Mouse (Mus musculus) neural tube, embryonic 13.5 days (tissue): ENCODE measurements around the gene Nos3. TPM values are rescaled to one million over a fixed set of nuclear protein-coding genes. Genes with fewer than 3 reads are reported as not detected.

Source experiments
- ATAC-seq: fragments of 200-750 bp; cut with Nextera tagmentation; 2 replicates; pipeline ENCODE4 v1.8.0; 2017; ENCODE audit warnings: low read depth, mild to moderate bottlenecking, moderate TSS enrichment, moderate library complexity
- H3K27ac ChIP-seq: fragments of 300-500 bp; sonication (generic); replicated peaks from 2 replicates; pipeline ENCODE4 v1.5.1; 2015; ENCODE audit warnings: moderate library complexity, mild to moderate bottlenecking, inconsistent platforms
- H3K27me3 ChIP-seq: fragments of 300-500 bp; sonication (generic); 2 replicates; pipeline ENCODE4 v1.6.1; 2015; ENCODE audit warnings: mild to moderate bottlenecking, inconsistent platforms
- H3K36me3 ChIP-seq: fragments of 300-500 bp; sonication (generic); 2 replicates; pipeline ENCODE4 v1.6.1; 2015; ENCODE audit warnings: mild to moderate bottlenecking, inconsistent platforms
- H3K4me1 ChIP-seq: fragments of 300-500 bp; sonication (generic); replicated peaks from 2 replicates; pipeline ENCODE4 v1.6.1; 2015; ENCODE audit warnings: inconsistent platforms
- H3K4me2 ChIP-seq: fragments of 300-500 bp; sonication (generic); 2 replicates; pipeline ENCODE4 v1.6.1; 2015; ENCODE audit warnings: inconsistent platforms, mild to moderate bottlenecking, moderate library complexity
- H3K4me3 ChIP-seq: fragments of 300-500 bp; sonication (generic); 2 replicates; pipeline ENCODE4 v1.5.1; 2015; ENCODE audit warnings: mild to moderate bottlenecking, inconsistent platforms
- H3K9ac ChIP-seq: fragments of 300-500 bp; sonication (generic); 2 replicates; pipeline ENCODE4 v1.6.1; 2015; ENCODE audit warnings: moderate library complexity, mild to moderate bottlenecking, inconsistent platforms
- H3K9me3 ChIP-seq: fragments of 300-500 bp; sonication (generic); 2 replicates; pipeline ENCODE4 v1.6.1; 2016; ENCODE audit warnings: inconsistent platforms
- whole genome bisulfite sequencing: fragments of 180-500 bp; shearing (Covaris S2); methylation state at CpG from one replicate; pipeline ENCODE4 v1.1.7; 2015; 5-methylcytosine and 5-hydroxymethylcytosine counted together
- polyA plus RNA-seq: library from polyadenylated mRNA; unstranded; fragments of >200 nt; fragmentation: Nextera tagmentation; extraction: Ambion mirVana; gene quantifications from 2 replicates; pipeline ENCODE4 v1.2.1, GENCODE M21; 2015

Nos3 gene
- polyA plus RNA-seq, 1 experiment from 2014 or later = 9.3 TPM

DNA sequence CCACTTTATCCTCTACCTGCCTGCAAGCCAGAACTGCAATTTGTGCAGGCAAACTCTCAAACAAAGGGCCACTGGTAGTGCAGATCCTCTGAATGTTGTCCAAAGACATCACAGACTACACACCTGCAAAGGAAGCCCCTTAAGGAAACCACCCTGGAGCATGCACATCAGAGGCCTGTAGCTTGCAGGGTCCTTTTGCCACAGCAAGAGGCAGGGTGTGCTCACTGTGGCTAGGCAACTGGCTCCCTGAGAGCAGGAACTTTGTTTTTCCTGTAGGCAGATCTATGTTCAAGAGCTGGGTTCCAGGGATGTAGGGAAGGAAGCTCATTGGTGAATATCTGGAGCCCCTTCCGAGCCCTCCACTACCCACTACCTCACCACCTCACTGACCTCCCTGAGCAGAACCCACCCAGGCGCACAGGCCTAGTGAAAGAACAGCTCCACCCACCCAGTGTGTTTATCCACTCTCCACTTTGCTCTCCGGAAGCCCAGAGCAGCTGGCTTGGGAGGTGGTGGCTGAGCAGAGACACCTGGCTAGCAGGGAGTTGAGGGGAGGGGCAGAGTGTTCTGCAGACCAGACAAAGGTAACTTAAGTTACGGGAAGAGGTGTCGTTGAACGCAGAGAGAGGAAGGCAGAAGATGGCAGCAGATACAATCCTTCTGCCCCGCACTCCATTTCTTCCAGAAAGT, 17.3 kb upstream of the Nos3 start:
- peaks cover 17% of the 10 kb centered on the region for H3K27me3 ChIP-seq
- H3K9me3 ChIP-seq = no peaks in the 10 kb centered on the region
- no peak for ATAC-seq
- peak overlapping the region; percentile 48; the same call in 1 of the 2 replicates for H3K4me3 ChIP-seq
- peak overlapping the region; percentile 77; the same call in 1 of the 2 replicates for H3K9ac ChIP-seq
- H3K4me1 ChIP-seq = peaks cover 74% of the 10 kb centered on the region
- H3K36me3 ChIP-seq = peaks cover 8% of the 10 kb centered on the region; the same call in 1 of the 2 replicates
- H3K27ac ChIP-seq = no peak overlapping the region
- WGBS = 64% methylated on average over 7 of the region's 7 CpGs
- peak overlapping the region; percentile 98 for H3K4me2 ChIP-seq

DNA sequence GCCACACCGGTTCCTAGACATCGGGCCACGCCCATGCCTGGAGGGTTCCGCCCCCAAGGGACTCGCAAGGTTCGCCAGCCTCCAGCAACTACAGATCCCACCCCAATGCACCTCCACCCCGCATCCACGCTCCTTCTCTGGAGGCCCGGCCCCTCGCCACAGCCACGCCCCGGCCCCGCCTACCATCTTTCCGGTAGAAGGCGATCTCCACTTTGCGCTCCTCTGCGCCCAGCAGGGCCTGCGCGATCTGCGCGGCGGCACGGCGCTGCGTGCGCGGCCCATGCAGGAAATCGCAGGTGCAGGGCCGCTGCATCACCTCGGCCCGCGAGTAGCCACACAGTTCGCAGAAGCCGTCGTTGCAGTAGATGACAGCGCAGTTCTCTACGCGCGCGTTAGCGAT, 16.5 kb upstream of the Nos3 start:
- Histone ChIP-seq H3K9ac (peak overlapping the region; percentile 77), H3K4me1 (peaks cover 78% of the 10 kb centered on the region), H3K36me3 (peaks cover 8% of the 10 kb centered on the region; the same call in 1 of the 2 replicates), H3K4me2 (peak overlapping the region; percentile 98), H3K4me3 (peak overlapping the region; percentile 48), H3K27me3 (peaks cover 17% of the 10 kb centered on the region), H3K9me3 (no peaks in the 10 kb centered on the region), H3K27ac (peak overlapping the region; percentile 70)
- ATAC-seq = peak; percentile 12; the same call in 1 of the 2 replicates
- under 1% methylated on average over 40 of the region's 41 CpGs for WGBS

DNA sequence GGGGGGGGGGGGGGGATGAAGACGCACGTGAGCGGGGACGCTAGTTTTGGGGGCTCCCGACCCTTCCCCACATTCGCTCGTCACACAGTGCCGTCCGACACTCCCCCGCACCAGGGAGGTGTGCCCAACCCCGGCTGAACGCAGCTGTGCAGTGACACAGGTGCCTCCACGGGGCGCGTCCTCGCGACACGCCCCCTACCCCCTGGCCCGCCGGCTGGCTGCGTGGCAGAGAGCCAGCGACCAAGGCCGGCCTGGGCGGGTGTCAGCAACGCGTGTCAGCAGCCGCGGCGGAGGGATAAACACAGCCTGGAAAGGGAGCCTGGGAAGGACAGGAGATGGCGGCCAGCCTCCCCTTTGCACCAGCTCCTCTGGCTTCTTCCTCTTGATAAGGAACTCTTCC, 16.1 kb upstream of the Nos3 start:
- H3K9ac ChIP-seq = peak overlapping the region; percentile 77
- H3K36me3 ChIP-seq = peaks cover 8% of the 10 kb centered on the region; the same call in 1 of the 2 replicates
- H3K4me2 ChIP-seq = peak overlapping the region; percentile 98
- no peaks in the 10 kb centered on the region for H3K9me3 ChIP-seq
- peak overlapping the region; percentile 70 for H3K27ac ChIP-seq
- under 1% methylated on average over 30 of the region's 30 CpGs for WGBS
- H3K4me3 ChIP-seq = peak overlapping the region; percentile 48
- H3K4me1 ChIP-seq = peaks cover 78% of the 10 kb centered on the region
- H3K27me3 ChIP-seq = peaks cover 17% of the 10 kb centered on the region
- ATAC-seq = no peak

DNA sequence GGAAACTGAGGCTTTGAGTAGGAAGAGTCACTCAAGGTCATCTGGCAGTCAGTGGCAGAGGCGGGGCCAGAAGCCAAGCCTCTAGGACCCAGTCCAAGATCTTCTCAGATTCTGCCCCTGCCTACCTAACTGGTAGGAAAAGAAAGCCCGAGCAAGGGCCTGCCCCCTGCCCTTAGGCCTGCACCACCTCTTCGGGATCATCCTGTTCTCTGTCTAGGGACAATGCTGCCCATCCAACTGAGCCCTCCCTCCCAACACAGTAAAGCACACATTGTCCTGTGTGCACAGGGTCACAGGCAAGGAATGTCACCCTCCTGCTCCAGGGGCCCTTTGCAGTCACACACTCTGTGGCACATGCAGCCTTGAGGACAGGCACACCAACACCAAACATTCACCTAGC, 14.5 kb upstream of the Nos3 start:
- Histone ChIP-seq H3K27ac (no peak overlapping the region), H3K9me3 (no peaks in the 10 kb centered on the region), H3K4me1 (peaks cover 75% of the 10 kb centered on the region), H3K9ac (peak overlapping the region; percentile 91), H3K4me3 (peak overlapping the region; percentile 75), H3K27me3 (peaks cover 17% of the 10 kb centered on the region), H3K4me2 (peak overlapping the region; percentile 98), H3K36me3 (peaks cover 8% of the 10 kb centered on the region; the same call in 1 of the 2 replicates)
- no peak for ATAC-seq
- WGBS = 43% methylated on average over 3 of the region's 3 CpGs

DNA sequence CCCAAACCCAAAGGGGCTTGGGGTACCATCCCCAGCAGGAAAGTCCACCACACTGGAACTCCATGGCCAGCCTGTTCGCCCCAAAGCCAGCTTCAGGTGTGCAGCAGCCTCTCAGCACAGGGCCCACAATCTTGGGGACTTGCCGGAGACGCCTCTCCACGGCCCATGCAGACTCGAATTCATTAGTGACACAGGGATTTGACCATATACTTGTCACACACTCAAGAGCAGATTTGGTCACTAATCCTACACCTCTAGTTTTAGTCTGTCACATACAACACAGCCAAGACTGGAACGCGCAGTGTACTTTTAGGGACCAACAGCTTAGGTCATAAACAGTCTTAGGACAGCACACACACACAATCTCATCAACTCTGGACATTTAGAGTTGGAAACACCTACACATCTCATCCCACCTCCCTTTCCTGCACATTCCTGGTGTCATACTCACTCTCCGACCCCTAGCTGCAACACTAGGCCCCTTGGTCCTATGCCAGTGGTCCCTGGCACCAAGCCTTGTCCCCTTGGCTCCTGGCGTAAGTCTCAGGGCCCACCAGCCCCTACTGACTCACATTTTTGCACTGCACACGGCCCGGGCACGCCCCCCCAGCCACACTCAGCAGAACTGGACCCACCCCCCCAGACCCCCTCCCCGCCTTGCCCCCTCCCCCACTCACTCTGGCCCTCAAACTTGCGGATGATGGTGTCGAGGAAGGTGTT, 13.9 kb upstream of the Nos3 start:
- Histone ChIP-seq H3K9ac (peak overlapping the region; percentile 91), H3K4me2 (peak overlapping the region; percentile 98), H3K4me3 (peak overlapping the region; percentile 75), H3K27me3 (peaks cover 17% of the 10 kb centered on the region), H3K27ac (peak overlapping the region; percentile 99), H3K4me1 (peaks cover 70% of the 10 kb centered on the region), H3K36me3 (peaks cover 4% of the 10 kb centered on the region; the same call in 1 of the 2 replicates), H3K9me3 (no peaks in the 10 kb centered on the region)
- ATAC-seq = no peak
- 35% methylated on average over 15 of the region's 15 CpGs for WGBS

DNA sequence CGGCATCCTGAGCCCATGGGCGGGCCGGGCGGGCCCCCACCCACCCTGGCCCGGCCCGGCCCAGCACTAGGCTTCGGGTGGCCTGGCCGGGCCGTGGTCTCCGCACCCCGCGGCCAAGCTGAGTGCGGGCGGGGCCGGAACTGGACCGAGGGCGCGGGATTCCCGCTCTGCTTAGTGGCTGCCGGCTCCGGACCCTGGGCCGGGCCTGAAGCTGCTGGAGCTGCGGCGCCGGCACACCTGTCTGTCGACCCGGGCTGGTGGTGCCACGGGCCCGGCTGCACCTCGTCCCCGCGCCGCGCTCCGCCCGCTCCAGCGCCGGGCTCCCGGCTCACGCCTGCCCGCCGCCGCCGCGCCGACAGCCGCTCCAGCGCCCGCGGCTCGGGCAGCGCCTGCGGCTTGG, 13.3 kb upstream of the Nos3 start, which contains the start of gene Kcnh2:
Gene Kcnh2 (minus strand): TSS at position 327 of the 400 bp plus-strand sequence.
- 2% methylated on average over 15 of the region's 53 CpGs for WGBS
- ATAC-seq = peak; percentile 52
- Histone ChIP-seq H3K4me2 (peak within 1 kb of the TSS; percentile 98), H3K27ac (peak within 1 kb of the TSS; percentile 99), H3K4me3 (peak within 1 kb of the TSS; percentile 75), H3K4me1 (peaks cover 70% of the 10 kb centered on the region), H3K9ac (peak within 1 kb of the TSS; percentile 91), H3K36me3 (no peaks in the 10 kb centered on the region), H3K9me3 (no peaks in the 10 kb centered on the region), H3K27me3 (peaks cover 17% of the 10 kb centered on the region)

DNA sequence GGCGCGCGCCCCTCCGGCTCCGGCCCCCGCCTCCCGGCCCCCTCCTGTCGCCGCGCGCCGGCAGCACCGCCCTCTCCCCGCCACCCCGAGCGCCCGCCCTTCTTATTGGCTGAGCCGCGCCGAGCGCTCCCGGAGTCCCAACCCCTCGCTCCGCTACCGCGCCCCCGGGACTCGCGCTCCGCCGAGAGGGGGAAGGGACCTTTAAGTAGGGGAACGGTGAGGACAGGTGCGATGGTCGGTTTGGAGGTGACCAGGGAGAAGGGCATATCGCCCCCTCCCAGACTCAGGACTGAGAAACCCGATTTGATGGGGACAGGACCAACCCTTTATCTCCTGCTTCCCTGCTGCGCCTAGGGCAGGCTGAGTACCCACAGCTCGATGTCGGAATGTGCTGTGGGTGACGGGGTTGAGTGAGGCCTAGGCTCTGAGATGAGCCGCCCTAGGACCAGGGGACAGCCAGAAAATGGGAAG, 12.9 kb upstream of the Nos3 start:
- whole genome bisulfite sequencing = 0% methylated on average over 41 of the region's 41 CpGs
- Histone ChIP-seq H3K9me3 (no peaks in the 10 kb centered on the region), H3K4me1 (peaks cover 72% of the 10 kb centered on the region), H3K4me2 (peak overlapping the region; percentile 98), H3K36me3 (no peaks in the 10 kb centered on the region), H3K4me3 (peak overlapping the region; percentile 75), H3K27me3 (peaks cover 17% of the 10 kb centered on the region), H3K9ac (peak overlapping the region; percentile 91), H3K27ac (peak overlapping the region; percentile 99)
- ATAC-seq = peak; percentile 85

DNA sequence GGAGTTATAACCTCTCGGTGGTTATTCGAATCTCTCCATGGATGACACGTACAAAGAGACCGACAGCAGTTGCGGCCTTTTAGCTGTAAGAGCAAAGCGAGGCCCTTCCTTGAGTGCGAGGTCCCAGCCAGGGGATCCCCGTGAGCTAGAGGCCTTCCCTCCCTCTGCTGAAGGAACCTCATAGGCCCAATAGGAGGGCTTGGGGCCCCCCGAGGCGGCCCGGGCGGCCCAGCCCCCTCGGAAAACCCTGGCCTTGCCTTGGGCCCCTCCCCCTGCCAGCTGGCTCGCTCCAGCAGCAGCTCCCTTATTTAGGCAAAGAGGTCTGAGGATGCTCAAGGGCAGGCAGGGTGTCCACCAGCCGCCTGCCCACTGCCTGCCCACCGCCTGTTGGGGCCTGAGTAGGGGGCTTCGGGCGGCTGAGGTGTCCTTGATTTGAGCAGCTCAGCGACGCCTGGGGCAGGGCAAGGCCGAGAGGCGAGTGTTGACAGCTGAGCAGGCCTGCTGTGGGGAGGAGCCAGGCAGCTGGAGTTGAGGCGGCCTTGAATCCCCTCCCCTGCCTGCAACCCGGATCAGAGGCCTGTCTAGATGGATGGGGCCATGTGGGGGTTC, 12.3 kb upstream of the Nos3 start:
- Histone ChIP-seq H3K4me1 (peaks cover 73% of the 10 kb centered on the region), H3K4me2 (peak overlapping the region; percentile 98), H3K27ac (peak overlapping the region; percentile 99), H3K36me3 (no peaks in the 10 kb centered on the region), H3K4me3 (peak overlapping the region; percentile 75), H3K27me3 (peaks cover 17% of the 10 kb centered on the region), H3K9me3 (no peaks in the 10 kb centered on the region), H3K9ac (peak overlapping the region; percentile 91)
- 1% methylated on average over 24 of the region's 24 CpGs for WGBS
- ATAC-seq = peak; percentile 32

DNA sequence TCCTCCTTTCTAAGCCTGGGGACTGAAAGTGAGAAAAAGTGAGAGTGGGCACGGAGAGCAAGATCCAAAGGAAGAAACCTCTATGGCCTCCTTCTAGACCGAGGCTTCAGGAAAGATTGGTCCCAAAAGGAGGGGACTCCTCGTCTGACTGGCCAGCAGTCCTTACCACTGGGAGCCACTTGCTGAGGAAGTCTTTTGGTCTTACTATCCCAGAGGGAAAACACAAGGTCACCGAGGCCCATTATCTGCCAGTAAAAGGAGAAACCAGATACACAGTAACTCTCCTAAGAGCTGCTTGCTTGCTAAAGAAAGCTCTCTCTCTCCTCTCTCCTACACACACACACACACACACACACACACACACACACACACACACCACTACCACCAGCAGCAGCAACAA, 11.3 kb upstream of the Nos3 start:
- H3K36me3 ChIP-seq = no peaks in the 10 kb centered on the region
- ATAC-seq = no peak
- H3K4me1 ChIP-seq = peaks cover 64% of the 10 kb centered on the region
- no peak overlapping the region for H3K9ac ChIP-seq
- H3K4me2 ChIP-seq = no peak overlapping the region
- 29% methylated on average over 4 of the region's 4 CpGs for WGBS
- no peaks in the 10 kb centered on the region for H3K9me3 ChIP-seq
- H3K4me3 ChIP-seq = no peak overlapping the region
- peak overlapping the region; percentile 99 for H3K27ac ChIP-seq
- peaks cover 17% of the 10 kb centered on the region for H3K27me3 ChIP-seq

DNA sequence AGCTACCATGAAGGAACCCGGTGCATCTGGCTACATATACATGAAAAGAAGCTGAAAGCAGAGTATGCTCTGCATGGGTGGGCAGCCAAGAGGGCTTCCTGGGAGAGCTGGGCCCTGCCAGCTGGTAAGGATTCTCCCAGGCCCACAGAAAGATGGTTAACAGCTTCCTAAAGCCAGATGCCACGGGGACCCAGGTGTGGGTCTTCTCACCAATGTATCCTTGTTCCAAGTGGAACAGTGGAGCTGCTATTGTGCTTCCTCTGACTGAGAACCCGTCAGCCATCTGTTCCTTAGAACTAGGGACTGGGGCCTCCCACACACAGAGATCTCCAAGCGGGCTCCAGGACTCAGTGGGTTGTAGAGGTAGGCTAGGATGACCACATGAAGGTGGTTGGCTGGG, 7.8 kb upstream of the Nos3 start:
- Histone ChIP-seq H3K27ac (peak overlapping the region; percentile 33; the same call in 1 of the 2 replicates), H3K36me3 (no peaks in the 10 kb centered on the region), H3K4me2 (no peak overlapping the region), H3K9ac (no peak overlapping the region), H3K4me3 (no peak overlapping the region), H3K4me1 (peaks cover 45% of the 10 kb centered on the region), H3K9me3 (no peaks in the 10 kb centered on the region), H3K27me3 (no peaks in the 10 kb centered on the region)
- ATAC-seq = no peak
- 47% methylated on average over 4 of the region's 4 CpGs for WGBS

DNA sequence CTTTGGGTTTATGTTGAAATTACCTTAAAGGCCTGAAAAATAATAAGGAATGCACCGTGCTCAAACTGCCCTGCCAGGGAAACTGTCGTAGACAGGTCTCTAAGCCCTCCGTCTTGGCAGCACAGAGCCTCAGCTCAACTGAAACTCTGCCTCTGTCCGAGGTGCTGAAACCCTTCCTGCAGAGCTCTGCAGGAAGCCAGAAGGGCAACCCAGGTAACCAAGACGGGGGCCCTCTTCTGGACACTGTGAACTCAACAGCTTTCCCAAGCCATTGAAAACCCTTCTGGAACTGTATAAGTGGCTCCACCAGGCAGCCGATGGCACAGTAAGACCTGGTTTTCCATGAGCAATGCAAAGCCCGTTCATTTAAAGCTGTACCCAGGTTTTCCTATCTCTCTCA, 7.1 kb upstream of the Nos3 start:
- no peak overlapping the region for H3K27ac ChIP-seq
- no peak overlapping the region for H3K4me2 ChIP-seq
- WGBS = 15% methylated on average over 7 of the region's 7 CpGs
- no peaks in the 10 kb centered on the region for H3K36me3 ChIP-seq
- H3K9ac ChIP-seq = no peak overlapping the region
- no peaks in the 10 kb centered on the region for H3K9me3 ChIP-seq
- no peaks in the 10 kb centered on the region for H3K27me3 ChIP-seq
- no peak overlapping the region for H3K4me3 ChIP-seq
- peaks cover 38% of the 10 kb centered on the region for H3K4me1 ChIP-seq
- no peak for ATAC-seq
